Mouse (Mus musculus): Measurements from ENCODE around the gene Ndst2. TPM values are rescaled to one million over a fixed set of nuclear protein-coding genes. Genes with fewer than 3 reads are reported as not detected.

Gene Ndst2
- polyA plus RNA-seq, 1 experiment from 2014 or later, result 35.6 TPM

DNA sequence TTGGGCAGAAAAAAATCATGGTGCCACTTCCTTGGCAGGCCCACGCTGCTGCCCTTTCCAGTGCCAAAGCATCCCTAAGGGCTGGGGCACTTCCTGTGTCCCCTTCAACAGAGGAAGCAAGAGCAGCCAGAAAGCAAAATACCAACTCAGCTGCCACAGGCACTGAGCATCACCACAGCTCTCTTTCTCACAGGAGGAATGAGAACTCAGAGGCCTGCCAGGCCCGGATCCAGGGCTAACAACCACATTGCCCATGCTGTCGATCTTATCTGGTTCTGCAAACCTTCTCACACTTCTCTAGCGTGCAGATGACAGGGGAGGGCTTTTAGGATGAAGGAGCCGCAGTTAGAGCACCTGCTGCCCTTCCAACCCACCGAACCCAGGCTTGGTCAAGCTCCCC, 38.4 kb upstream of the Ndst2 start:
- Histone ChIP-seq H3K4me1 (ENCODE audit: insufficient read depth) (0 out of 2 replicates have a peak, but pooled peaks cover 2% of the 10 kb centered on the region), H3K4me3 (ENCODE audit: low read depth, low read length) (no peak overlapping the region), H3K36me3 (ENCODE audit: insufficient read depth) (peaks cover 39% of the 10 kb centered on the region), H3K4me2 (no peak overlapping the region), H3K9ac (no peak overlapping the region), H3K27ac (ENCODE audit: low read depth) (no peak overlapping the region), H3K9me3 (ENCODE audit: low read depth, low read length) (no peaks in the 10 kb centered on the region), H3K27me3 (ENCODE audit: insufficient read depth, low read length) (no peaks in the 10 kb centered on the region)
- ATAC-seq (ENCODE audit: insufficient read depth) (no peak), DNase-seq (no peak)
- WGBS, result 58% methylated on average over 6 of the region's 6 CpGs
- TF ChIP-seq CTCF (IDR thresholded peaks at IDR 0.05; ENCODE audit: low read depth), result no peak

DNA sequence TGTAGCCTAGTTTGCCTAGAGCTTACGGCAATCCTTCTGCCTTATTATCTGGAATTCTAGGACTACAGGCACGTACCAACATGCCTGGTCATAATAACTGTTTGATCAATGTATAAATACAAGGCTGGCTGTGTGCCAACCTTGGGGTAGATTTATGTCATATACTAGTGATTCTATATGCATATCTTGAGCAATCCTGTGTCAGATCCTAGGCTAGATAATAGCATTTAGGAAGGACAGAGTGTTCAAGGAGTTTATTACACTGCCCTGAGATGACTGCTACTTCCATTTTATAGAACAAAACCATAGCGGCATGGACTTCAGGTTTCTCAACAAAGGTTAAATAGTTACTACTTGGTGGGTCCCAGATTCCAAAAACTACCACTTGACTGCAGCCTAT, 37.6 kb upstream of the Ndst2 start:
- Histone ChIP-seq H3K36me3 (ENCODE audit: insufficient read depth) (peaks cover 32% of the 10 kb centered on the region), H3K9me3 (ENCODE audit: low read depth, low read length) (no peaks in the 10 kb centered on the region), H3K4me3 (ENCODE audit: low read depth, low read length) (no peak overlapping the region), H3K4me1 (ENCODE audit: insufficient read depth) (0 out of 2 replicates have a peak, but pooled peaks cover 2% of the 10 kb centered on the region), H3K9ac (no peak overlapping the region), H3K27ac (ENCODE audit: low read depth) (no peak overlapping the region), H3K27me3 (ENCODE audit: insufficient read depth, low read length) (no peaks in the 10 kb centered on the region), H3K4me2 (no peak overlapping the region)
- ATAC-seq (ENCODE audit: insufficient read depth), result no peak
- no peak for TF ChIP-seq CTCF (IDR thresholded peaks at IDR 0.05; ENCODE audit: low read depth)
- 65% methylated on average over 3 of the region's 3 CpGs for WGBS
- no peak for DNase-seq

DNA sequence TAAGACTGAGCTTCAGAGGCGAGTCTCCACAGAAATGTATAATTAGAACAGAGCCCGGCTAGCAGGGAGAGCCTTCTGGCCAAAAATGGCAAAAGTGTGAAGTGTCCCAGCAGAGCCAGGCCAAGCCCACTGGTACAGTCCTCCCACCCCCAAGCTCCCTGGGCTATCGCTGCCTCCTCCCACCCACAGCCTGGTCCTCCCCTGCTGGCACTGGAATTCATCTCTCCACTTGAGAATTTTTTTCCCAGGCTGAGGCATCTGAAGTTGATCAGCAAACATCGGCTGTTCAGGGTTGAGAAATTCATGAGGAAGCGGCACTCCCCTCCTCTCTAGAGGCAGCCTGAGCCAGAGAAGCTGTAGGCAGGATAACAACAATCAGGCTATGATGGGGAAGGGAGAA, 34.2 kb upstream of the Ndst2 start:
- Histone ChIP-seq H3K36me3 (ENCODE audit: insufficient read depth) (peaks cover 48% of the 10 kb centered on the region), H3K27ac (ENCODE audit: low read depth) (peak overlapping the region; percentile 78; the same call in 1 of the 2 replicates)
- DNase-seq, result peak; percentile 80

DNA sequence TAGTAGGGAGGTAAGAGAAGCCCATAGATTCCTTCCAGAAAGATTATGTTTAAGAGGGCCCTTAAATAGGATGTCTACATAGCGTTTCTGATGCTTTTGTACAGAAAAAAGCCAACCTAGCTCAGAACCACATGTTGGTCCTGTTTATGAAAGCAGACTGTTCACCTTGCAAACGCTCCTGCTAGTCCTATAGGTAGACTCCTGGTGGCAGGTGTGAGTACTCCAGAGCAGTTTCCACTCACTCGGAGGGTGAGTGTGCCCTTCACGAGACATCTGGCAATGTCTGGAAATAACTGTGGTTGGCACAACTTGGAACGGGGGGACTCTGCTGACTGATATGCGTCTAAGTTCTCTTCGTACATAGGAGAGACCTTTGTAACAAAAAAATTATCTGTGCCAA, 33.6 kb upstream of the Ndst2 start:
- Histone ChIP-seq H3K27me3 (ENCODE audit: insufficient read depth, low read length) (no peaks in the 10 kb centered on the region), H3K9ac (no peak overlapping the region), H3K9me3 (ENCODE audit: low read depth, low read length) (no peaks in the 10 kb centered on the region), H3K36me3 (ENCODE audit: insufficient read depth) (peaks cover 54% of the 10 kb centered on the region), H3K4me2 (no peak overlapping the region), H3K4me1 (ENCODE audit: insufficient read depth) (0 out of 2 replicates have a peak, but pooled peaks cover 2% of the 10 kb centered on the region), H3K4me3 (ENCODE audit: low read depth, low read length) (no peak overlapping the region), H3K27ac (ENCODE audit: low read depth) (peak overlapping the region; percentile 78)
- ATAC-seq (ENCODE audit: insufficient read depth) (no peak), DNase-seq (no peak)
- WGBS, result 74% methylated on average over 7 of the region's 7 CpGs
- TF ChIP-seq CTCF (IDR thresholded peaks at IDR 0.05; ENCODE audit: low read depth), result peak; percentile 32; the same call in 1 of the 2 replicates

More for the DNA sequence above, 34.2 kb upstream of the Ndst2 start:
- no peak overlapping the region for H3K9ac ChIP-seq
- no peaks in the 10 kb centered on the region for H3K9me3 ChIP-seq (ENCODE audit: low read depth, low read length)
- WGBS, result 43% methylated on average over 5 of the region's 5 CpGs
- no peak overlapping the region for H3K4me3 ChIP-seq (ENCODE audit: low read depth, low read length)
- TF ChIP-seq CTCF (IDR thresholded peaks at IDR 0.05; ENCODE audit: low read depth), result no peak
- H3K4me2 ChIP-seq, result no peak overlapping the region
- 0 out of 2 replicates have a peak, but pooled peaks cover 2% of the 10 kb centered on the region for H3K4me1 ChIP-seq (ENCODE audit: insufficient read depth)
- ATAC-seq (ENCODE audit: insufficient read depth), result peak; percentile 83
- no peaks in the 10 kb centered on the region for H3K27me3 ChIP-seq (ENCODE audit: insufficient read depth, low read length)

DNA sequence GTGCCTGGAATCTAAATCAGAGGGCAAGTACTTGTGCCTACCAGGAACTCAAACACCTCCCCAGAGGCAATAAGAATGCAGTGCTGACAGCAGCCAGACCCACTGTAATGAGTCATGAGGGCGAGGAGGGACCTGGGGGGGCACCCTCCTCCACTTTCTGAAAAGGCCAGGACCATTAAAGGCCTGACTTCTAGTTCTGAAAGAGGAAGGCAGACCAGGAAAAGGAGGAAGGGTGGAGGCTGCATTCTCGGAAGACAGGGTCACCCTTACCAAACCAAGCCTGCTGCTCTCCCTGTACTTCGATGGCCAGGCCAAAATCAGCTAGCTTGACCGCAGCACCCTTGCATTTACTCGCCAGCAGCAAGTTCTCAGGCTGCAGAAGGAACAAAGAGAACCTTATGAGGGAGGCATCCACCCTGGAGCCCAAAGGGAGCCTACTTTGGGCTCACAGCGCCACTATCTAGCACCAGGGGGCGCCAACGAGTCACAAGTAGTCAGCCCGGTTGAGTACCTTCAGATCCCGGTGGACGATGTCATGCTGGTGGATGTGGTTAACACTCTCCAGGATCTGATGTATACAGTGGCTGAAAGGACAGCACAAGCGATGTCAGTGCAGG, 31.4 kb upstream of the Ndst2 start:
- H3K4me3 ChIP-seq (ENCODE audit: low read depth, low read length), result no peak overlapping the region
- no peaks in the 10 kb centered on the region for H3K9me3 ChIP-seq (ENCODE audit: low read depth, low read length)
- peaks cover 70% of the 10 kb centered on the region for H3K36me3 ChIP-seq (ENCODE audit: insufficient read depth)
- peak; percentile 96 for TF ChIP-seq CTCF (IDR thresholded peaks at IDR 0.05; ENCODE audit: low read depth)
- ATAC-seq (ENCODE audit: insufficient read depth) (peak; percentile 50; the same call in 1 of the 2 replicates), DNase-seq (peak; percentile 94)
- H3K4me2 ChIP-seq, result no peak overlapping the region
- WGBS, result 26% methylated on average over 12 of the region's 12 CpGs
- H3K27me3 ChIP-seq (ENCODE audit: insufficient read depth, low read length), result no peaks in the 10 kb centered on the region
- H3K27ac ChIP-seq (ENCODE audit: low read depth), result no peak overlapping the region
- H3K9ac ChIP-seq, result no peak overlapping the region
- 0 out of 2 replicates have a peak, but pooled peaks cover 2% of the 10 kb centered on the region for H3K4me1 ChIP-seq (ENCODE audit: insufficient read depth)

DNA sequence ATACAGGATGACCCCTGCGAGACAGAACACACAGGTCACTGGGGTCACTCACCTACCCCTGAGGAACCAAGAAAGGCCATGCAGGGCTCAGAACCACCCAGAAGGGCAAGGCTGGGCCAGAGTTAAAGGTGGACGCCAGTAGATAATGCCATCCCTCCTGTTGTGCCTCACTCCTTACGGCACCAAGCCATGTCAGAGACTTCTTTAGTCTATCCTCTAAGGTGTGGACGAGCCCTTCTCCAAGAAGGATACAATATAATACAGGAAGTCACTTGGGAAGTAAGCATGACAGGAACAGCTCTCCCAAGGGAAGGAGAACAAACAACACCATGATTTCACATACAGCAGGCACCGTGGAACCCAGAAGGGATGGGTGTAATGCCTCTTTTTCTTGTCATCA, 30.6 kb upstream of the Ndst2 start:
- H3K36me3 ChIP-seq (ENCODE audit: insufficient read depth), result peaks cover 71% of the 10 kb centered on the region
- H3K9ac ChIP-seq, result no peak overlapping the region
- no peaks in the 10 kb centered on the region for H3K27me3 ChIP-seq (ENCODE audit: insufficient read depth, low read length)
- no peak overlapping the region for H3K4me3 ChIP-seq (ENCODE audit: low read depth, low read length)
- TF ChIP-seq CTCF (IDR thresholded peaks at IDR 0.05; ENCODE audit: low read depth), result no peak
- 0 out of 2 replicates have a peak, but pooled peaks cover 2% of the 10 kb centered on the region for H3K4me1 ChIP-seq (ENCODE audit: insufficient read depth)
- 88% methylated on average over 5 of the region's 5 CpGs for WGBS
- no peak overlapping the region for H3K27ac ChIP-seq (ENCODE audit: low read depth)
- ATAC-seq (ENCODE audit: insufficient read depth), result no peak
- no peak for DNase-seq
- H3K4me2 ChIP-seq, result no peak overlapping the region
- H3K9me3 ChIP-seq (ENCODE audit: low read depth, low read length), result no peaks in the 10 kb centered on the region

DNA sequence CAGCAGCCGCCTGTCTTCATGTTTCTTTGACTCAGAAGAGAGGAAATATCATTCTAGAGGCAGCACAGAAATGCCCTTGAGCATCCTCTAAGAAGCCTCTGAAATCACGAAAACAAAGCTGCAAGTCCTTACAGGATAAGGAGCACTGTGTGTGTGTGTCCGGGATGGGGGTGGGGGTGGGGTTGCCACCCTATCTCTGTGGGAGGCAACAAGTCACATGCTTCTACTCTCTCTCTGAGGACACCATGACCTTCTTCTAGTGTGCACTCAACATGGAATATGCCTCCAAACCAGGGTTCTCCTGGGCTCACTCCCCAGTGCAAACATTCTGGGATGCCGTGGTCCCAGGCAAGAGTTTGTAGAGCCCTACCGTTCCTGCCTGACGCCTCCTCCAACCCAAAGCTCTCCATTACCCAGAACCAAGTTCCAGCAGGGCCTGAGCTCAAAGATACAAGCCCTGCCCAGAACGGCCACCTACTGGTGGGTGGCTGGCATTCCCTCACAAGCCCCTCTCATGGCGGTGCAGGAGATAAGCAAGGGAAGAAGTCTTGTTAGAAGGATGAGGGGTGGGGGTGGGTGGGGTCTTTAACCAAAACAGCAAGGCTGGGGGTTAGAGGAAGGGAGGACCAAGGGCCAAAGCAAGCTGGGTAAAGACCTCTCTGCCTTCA, 24.5 kb upstream of the Ndst2 start:
- Histone ChIP-seq H3K4me1 (ENCODE audit: insufficient read depth) (no peaks in the 10 kb centered on the region), H3K4me2 (no peak overlapping the region), H3K4me3 (ENCODE audit: low read depth, low read length) (no peak overlapping the region), H3K36me3 (ENCODE audit: insufficient read depth) (peaks cover 90% of the 10 kb centered on the region), H3K27ac (ENCODE audit: low read depth) (no peak overlapping the region), H3K27me3 (ENCODE audit: insufficient read depth, low read length) (no peaks in the 10 kb centered on the region), H3K9ac (no peak overlapping the region), H3K9me3 (ENCODE audit: low read depth, low read length) (no peaks in the 10 kb centered on the region)
- no peak for DNase-seq
- peak; percentile 25; the same call in 1 of the 2 replicates for TF ChIP-seq CTCF (IDR thresholded peaks at IDR 0.05; ENCODE audit: low read depth)
- ATAC-seq (ENCODE audit: insufficient read depth), result no peak
- 71% methylated on average over 8 of the region's 8 CpGs for WGBS
